Mouse (Mus musculus): ENCODE data around the gene Tceal7. TPM values are rescaled to one million over a fixed set of nuclear protein-coding genes. Genes with fewer than 3 reads are reported as not detected.

Gene Tceal7
- polyA plus RNA-seq, 1 experiment from 2014 or later: 0.36 TPM

DNA sequence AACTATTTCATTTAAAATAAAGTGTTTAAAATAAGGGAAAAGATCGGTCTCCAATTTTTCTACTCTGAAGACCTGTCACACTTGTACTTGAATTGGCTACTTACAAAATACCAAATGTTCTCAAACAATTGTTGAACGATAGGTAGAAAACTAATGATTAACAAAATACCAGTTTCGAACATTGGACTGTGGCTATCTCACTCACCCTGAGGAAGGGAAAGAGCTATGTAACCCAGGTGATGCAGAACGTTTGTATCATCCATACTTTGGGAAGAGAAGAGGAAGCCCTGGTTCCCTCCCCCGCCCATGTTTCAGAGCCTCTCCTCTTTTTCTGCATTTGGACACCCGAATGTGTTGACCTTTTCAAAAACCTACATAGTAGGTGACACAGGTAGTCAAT is 10.2 kb upstream of the Tceal7 start:
- Histone ChIP-seq H3K4me1 (ENCODE audit: insufficient read depth) (no peaks in the 10 kb centered on the region), H3K4me2 (ENCODE audit: low read depth, low read length) (no peak overlapping the region), H3K36me3 (replicated peaks; ENCODE audit: insufficient read depth, low read length) (no peaks in the 10 kb centered on the region), H3K27ac (ENCODE audit: low read depth) (no peak overlapping the region), H3K9ac (replicated peaks) (no peak overlapping the region), H3K4me3 (ENCODE audit: low read depth, low read length) (no peak overlapping the region), H3K9me3 (ENCODE audit: low read length) (no peaks in the 10 kb centered on the region), H3K27me3 (ENCODE audit: insufficient read depth, low read length) (0 out of 2 replicates have a peak, but pooled peaks cover 3% of the 10 kb centered on the region)
- TF ChIP-seq CTCF (IDR thresholded peaks at IDR 0.05; ENCODE audit: low read depth) (no peak), EP300 (IDR thresholded peaks at IDR 0.05; ENCODE audit: low read depth) (no peak)
- DNase-seq (no peak), ATAC-seq (peak; percentile 83)
- WGBS (ENCODE audit: insufficient replicate concordance): 62% methylated on average over 6 of the region's 6 CpGs

DNA sequence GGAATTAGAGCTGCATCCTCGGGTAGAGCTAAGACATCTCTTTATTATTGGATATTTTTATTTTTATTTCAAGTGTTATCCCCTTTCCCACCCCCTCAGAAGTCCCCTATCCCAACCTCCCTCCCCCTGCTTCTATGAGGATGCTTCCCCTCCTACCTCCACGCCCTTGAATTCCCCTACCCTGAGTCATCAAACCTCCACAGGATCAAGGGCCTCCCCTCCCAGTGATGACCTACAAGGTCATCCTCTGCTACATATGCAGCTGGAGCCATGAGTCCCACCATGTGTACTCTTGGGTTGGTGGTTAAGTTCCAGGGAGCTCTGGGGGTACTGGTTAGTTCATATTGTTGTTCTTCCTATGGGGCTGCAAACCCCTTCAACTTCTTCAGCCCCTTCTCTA is 1.2 kb upstream of the Tceal7 start:
- H3K27ac ChIP-seq (ENCODE audit: low read depth): no peak overlapping the region
- no peak overlapping the region for H3K4me2 ChIP-seq (ENCODE audit: low read depth, low read length)
- ATAC-seq: no peak
- TF ChIP-seq EP300 (IDR thresholded peaks at IDR 0.05; ENCODE audit: low read depth): no peak
- TF ChIP-seq CTCF (IDR thresholded peaks at IDR 0.05; ENCODE audit: low read depth): no peak
- H3K9ac ChIP-seq (replicated peaks): no peak overlapping the region
- H3K36me3 ChIP-seq (replicated peaks; ENCODE audit: insufficient read depth, low read length): no peaks in the 10 kb centered on the region
- no peaks in the 10 kb centered on the region for H3K4me1 ChIP-seq (ENCODE audit: insufficient read depth)
- 52% methylated on average over 2 of the region's 2 CpGs for WGBS (ENCODE audit: insufficient replicate concordance)
- DNase-seq: no peak
- no peaks in the 10 kb centered on the region for H3K27me3 ChIP-seq (ENCODE audit: insufficient read depth, low read length)
- H3K9me3 ChIP-seq (ENCODE audit: low read length): no peaks in the 10 kb centered on the region
- no peak overlapping the region for H3K4me3 ChIP-seq (ENCODE audit: low read depth, low read length)

DNA sequence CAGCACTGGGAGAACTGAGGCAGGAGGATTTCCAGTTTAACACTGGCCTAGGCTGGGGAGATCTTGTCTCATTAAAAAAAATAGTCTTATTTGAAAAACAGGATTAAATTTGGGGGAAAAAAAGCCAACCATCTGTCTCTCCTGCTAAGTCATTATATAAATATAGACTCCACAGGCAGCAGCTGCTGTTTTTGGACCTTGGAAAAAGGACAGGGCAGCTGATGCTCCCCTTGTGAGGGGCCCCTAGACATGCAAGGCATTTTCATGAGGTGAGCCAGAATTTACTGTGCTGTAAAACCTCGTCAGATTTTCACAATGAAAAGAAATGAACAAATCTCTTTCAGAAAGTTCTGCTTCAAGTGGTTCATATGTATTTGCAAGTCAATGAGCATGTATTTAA is 1.7 kb downstream of the Tceal7 start:
- H3K4me2 ChIP-seq (ENCODE audit: low read depth, low read length): no peak overlapping the region
- no peaks in the 10 kb centered on the region for H3K36me3 ChIP-seq (replicated peaks; ENCODE audit: insufficient read depth, low read length)
- H3K4me1 ChIP-seq (ENCODE audit: insufficient read depth): no peaks in the 10 kb centered on the region
- ATAC-seq: no peak
- no peaks in the 10 kb centered on the region for H3K9me3 ChIP-seq (ENCODE audit: low read length)
- no peak overlapping the region for H3K27ac ChIP-seq (ENCODE audit: low read depth)
- 61% methylated on average over 1 of the region's 1 CpGs for WGBS (ENCODE audit: insufficient replicate concordance)
- no peak for TF ChIP-seq EP300 (IDR thresholded peaks at IDR 0.05; ENCODE audit: low read depth)
- TF ChIP-seq CTCF (IDR thresholded peaks at IDR 0.05; ENCODE audit: low read depth): no peak
- no peak overlapping the region for H3K4me3 ChIP-seq (ENCODE audit: low read depth, low read length)
- no peak for DNase-seq
- H3K9ac ChIP-seq (replicated peaks): no peak overlapping the region
- H3K27me3 ChIP-seq (ENCODE audit: insufficient read depth, low read length): no peaks in the 10 kb centered on the region

DNA sequence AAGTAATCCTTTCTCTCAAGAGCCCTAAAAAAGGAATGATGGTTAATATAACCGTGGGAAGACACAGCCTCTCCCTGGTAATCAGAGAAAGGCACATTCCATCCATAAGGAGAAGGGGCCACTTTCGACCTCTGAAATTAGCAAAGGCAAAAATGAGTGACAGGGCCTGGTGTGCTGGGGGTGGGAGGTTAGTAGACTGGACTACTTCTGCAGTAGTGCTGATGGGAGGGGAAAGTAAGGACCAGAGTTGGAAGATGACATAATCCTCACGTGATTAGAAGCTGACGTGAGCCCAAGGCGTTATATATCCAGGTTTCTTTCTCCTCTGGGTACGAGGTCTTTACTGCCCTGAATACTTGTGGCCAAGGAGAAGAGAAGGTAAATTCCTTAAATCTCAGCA is 9.1 kb downstream of the Tceal7 start:
- Histone ChIP-seq H3K9ac (replicated peaks) (no peak overlapping the region), H3K4me1 (ENCODE audit: insufficient read depth) (no peaks in the 10 kb centered on the region), H3K36me3 (replicated peaks; ENCODE audit: insufficient read depth, low read length) (no peaks in the 10 kb centered on the region), H3K27me3 (ENCODE audit: insufficient read depth, low read length) (no peaks in the 10 kb centered on the region), H3K27ac (ENCODE audit: low read depth) (no peak overlapping the region), H3K4me2 (ENCODE audit: low read depth, low read length) (no peak overlapping the region), H3K9me3 (ENCODE audit: low read length) (no peaks in the 10 kb centered on the region), H3K4me3 (ENCODE audit: low read depth, low read length) (no peak overlapping the region)
- 67% methylated on average over 6 of the region's 6 CpGs for WGBS (ENCODE audit: insufficient replicate concordance)
- TF ChIP-seq EP300 (IDR thresholded peaks at IDR 0.05; ENCODE audit: low read depth): no peak
- TF ChIP-seq CTCF (IDR thresholded peaks at IDR 0.05; ENCODE audit: low read depth): no peak
- ATAC-seq (no peak), DNase-seq (no peak)

DNA sequence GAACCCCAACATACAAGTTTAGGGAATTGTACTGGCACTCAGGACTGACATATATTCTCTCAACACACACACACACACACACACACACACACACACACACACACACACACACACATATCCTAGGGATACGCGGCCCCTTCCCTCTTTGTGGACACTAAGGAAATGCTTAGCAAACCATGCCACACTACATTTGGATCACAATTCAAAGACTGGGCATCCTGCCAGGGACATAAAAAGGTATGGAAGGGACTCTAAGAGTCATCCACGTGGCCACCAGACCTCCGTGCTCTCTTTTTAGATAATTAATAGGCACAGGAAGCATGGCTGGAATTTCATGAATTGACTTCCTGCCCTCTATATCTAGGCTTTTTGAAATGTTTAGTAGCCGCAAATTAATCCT is 13.2 kb downstream of the Tceal7 start:
- WGBS (ENCODE audit: insufficient replicate concordance): 61% methylated on average over 5 of the region's 5 CpGs
- no peak for ATAC-seq
- TF ChIP-seq EP300 (IDR thresholded peaks at IDR 0.05; ENCODE audit: low read depth) (no peak), CTCF (IDR thresholded peaks at IDR 0.05; ENCODE audit: low read depth) (no peak)
- Histone ChIP-seq H3K27me3 (ENCODE audit: insufficient read depth, low read length) (no peaks in the 10 kb centered on the region), H3K4me3 (ENCODE audit: low read depth, low read length) (no peak overlapping the region), H3K36me3 (replicated peaks; ENCODE audit: insufficient read depth, low read length) (no peaks in the 10 kb centered on the region), H3K4me1 (ENCODE audit: insufficient read depth) (no peaks in the 10 kb centered on the region), H3K9ac (replicated peaks) (no peak overlapping the region), H3K9me3 (ENCODE audit: low read length) (no peaks in the 10 kb centered on the region), H3K4me2 (ENCODE audit: low read depth, low read length) (no peak overlapping the region), H3K27ac (ENCODE audit: low read depth) (no peak overlapping the region)
- peak; percentile 15 for DNase-seq

DNA sequence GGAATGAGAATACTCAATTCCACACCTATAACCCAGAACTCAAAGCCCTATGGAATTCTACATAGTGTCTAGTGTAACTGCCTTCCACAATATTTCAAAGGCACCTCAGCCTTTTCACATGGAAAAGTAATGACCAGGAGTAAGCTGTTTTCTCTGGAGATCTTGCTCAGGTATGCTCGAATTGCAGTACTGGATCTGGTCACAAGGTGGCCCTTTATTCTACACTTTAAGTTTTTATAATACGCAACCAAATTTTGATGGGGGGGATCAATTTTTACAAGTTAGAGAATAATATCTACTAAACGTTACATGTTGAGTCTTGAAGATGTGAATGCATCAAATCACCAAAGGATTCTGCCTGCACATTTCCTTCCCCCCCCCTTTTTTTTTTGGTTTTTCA is 23.5 kb downstream of the Tceal7 start:
- H3K27me3 ChIP-seq (ENCODE audit: insufficient read depth, low read length): no peaks in the 10 kb centered on the region
- no peaks in the 10 kb centered on the region for H3K4me1 ChIP-seq (ENCODE audit: insufficient read depth)
- no peaks in the 10 kb centered on the region for H3K9me3 ChIP-seq (ENCODE audit: low read length)
- DNase-seq (peak; percentile 33), ATAC-seq (no peak)
- no peaks in the 10 kb centered on the region for H3K36me3 ChIP-seq (replicated peaks; ENCODE audit: insufficient read depth, low read length)
- WGBS (ENCODE audit: insufficient replicate concordance): 33% methylated on average over 3 of the region's 3 CpGs
- H3K4me3 ChIP-seq (ENCODE audit: low read depth, low read length): no peak overlapping the region
- peak; percentile 58 for TF ChIP-seq CTCF (IDR thresholded peaks at IDR 0.05; ENCODE audit: low read depth)
- TF ChIP-seq EP300 (IDR thresholded peaks at IDR 0.05; ENCODE audit: low read depth): no peak
- H3K9ac ChIP-seq (replicated peaks): no peak overlapping the region
- H3K4me2 ChIP-seq (ENCODE audit: low read depth, low read length): no peak overlapping the region
- H3K27ac ChIP-seq (ENCODE audit: low read depth): no peak overlapping the region

DNA sequence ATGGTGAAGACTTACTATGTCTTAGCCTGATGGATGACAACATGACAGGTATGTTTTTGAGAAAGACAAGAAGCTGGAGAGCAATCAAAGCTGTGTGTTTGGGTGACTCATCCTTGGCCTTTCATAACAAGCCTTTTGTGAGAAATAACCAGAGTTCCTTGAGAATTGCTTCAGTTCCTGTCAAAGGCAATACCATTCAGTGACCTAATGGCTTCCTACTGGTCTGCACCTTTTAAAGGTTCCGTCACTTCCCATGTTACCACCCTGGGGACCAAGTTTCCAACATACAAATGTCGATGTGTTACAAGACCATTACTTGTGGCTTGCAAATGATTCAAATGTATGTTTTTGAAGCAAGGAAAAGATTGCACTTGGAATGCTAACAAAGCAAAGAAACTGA is 28.6 kb downstream of the Tceal7 start:
- Histone ChIP-seq H3K4me1 (ENCODE audit: insufficient read depth) (no peaks in the 10 kb centered on the region), H3K36me3 (replicated peaks; ENCODE audit: insufficient read depth, low read length) (no peaks in the 10 kb centered on the region), H3K9me3 (ENCODE audit: low read length) (no peaks in the 10 kb centered on the region), H3K4me3 (ENCODE audit: low read depth, low read length) (no peak overlapping the region), H3K9ac (replicated peaks) (no peak overlapping the region), H3K4me2 (ENCODE audit: low read depth, low read length) (no peak overlapping the region), H3K27me3 (ENCODE audit: insufficient read depth, low read length) (no peaks in the 10 kb centered on the region), H3K27ac (ENCODE audit: low read depth) (no peak overlapping the region)
- ATAC-seq: no peak
- TF ChIP-seq CTCF (IDR thresholded peaks at IDR 0.05; ENCODE audit: low read depth) (no peak), EP300 (IDR thresholded peaks at IDR 0.05; ENCODE audit: low read depth) (no peak)
- 79% methylated on average over 2 of the region's 2 CpGs for WGBS (ENCODE audit: insufficient replicate concordance)
- DNase-seq: no peak

Measured in liver, postnatal 0 days (tissue).